Comparison of ENCODE assay signal across 9 mouse cellular contexts in genomic region chr9:35282006-35282850, GRCm38 (mm10). TPM values are rescaled to one million over a fixed set of nuclear protein-coding genes. Genes with fewer than 3 reads are reported as not detected.
DNase-seq lines count a peak whose midpoint lies in the region; ATAC-seq and TF ChIP-seq lines count a peak whose summit lies in the region.
"Had no signal": no experiment of that assay in that cellular context is flagged by ENCODE, and none has a peak within 500 bp of the region (broad histone marks: within the 10 kb centered on the region; RNA-seq: fewer than 3 reads in every experiment).

No protein-coding gene starts in this region.

- no peaks in the 10 kb centered on the region for H3K27me3 ChIP-seq in kidney, embryonic 16.5 days (ENCODE audit: insufficient read depth, low read length)
- no peaks in the 10 kb centered on the region for H3K27me3 ChIP-seq in kidney, postnatal 0 days (ENCODE audit: insufficient read depth, low read length)

- no peak for ATAC-seq in kidney, embryonic 16.5 days (ENCODE audit: low FRiP score, low TSS enrichment)
- 0 out of 2 replicates have a peak, but pooled peaks have one; percentile 55 for ATAC-seq in kidney, postnatal 0 days (replicated peaks; ENCODE audit: low FRiP score, low read depth)

- TF ChIP-seq CTCF in cortical plate, adult 2 months (IDR thresholded peaks at IDR 0.05; ENCODE audit: extremely low read depth, insufficient read depth, low read length): peak; percentile 27; the same call in 1 of the 2 replicates
- TF ChIP-seq CTCF in kidney, postnatal 0 days (IDR thresholded peaks at IDR 0.05; ENCODE audit: low read depth): peak; percentile 95

- peak; percentile 29 for DNase-seq in kidney, adult 11 months
- peak; percentile 63 for DNase-seq in T-cell, adult 2 months (ENCODE audit: low spot score)
- DNase-seq in gastrocnemius, postnatal 25 days: peak; percentile 19
- peak; percentile 90 for DNase-seq in kidney, postnatal 0 days (ENCODE audit: low spot score)
- peak; percentile 70 for DNase-seq in lung, postnatal 10 days
- peak; percentile 23 for DNase-seq in right cerebral cortex, postnatal 25 days

- TF ChIP-seq POLR2A in cortical plate, adult 2 months (IDR thresholded peaks at IDR 0.05; ENCODE audit: extremely low read depth, insufficient read depth, low read length): no peak

- H3K9me3 ChIP-seq in kidney, embryonic 16.5 days (ENCODE audit: low read length): no peaks in the 10 kb centered on the region
- no peaks in the 10 kb centered on the region for H3K9me3 ChIP-seq in kidney, postnatal 0 days (replicated peaks; ENCODE audit: low read length)

- 9% methylated on average over 5 of the region's 5 CpGs for WGBS in kidney, embryonic 16.5 days
- whole genome bisulfite sequencing in kidney, postnatal 0 days: 11% methylated on average over 5 of the region's 5 CpGs

- no peak overlapping the region for H3K27ac ChIP-seq in kidney, embryonic 16.5 days (ENCODE audit: low read length)
- no peak overlapping the region for H3K27ac ChIP-seq in cortical plate, adult 2 months (ENCODE audit: insufficient read depth, low read length)
- H3K27ac ChIP-seq in kidney, postnatal 0 days: no peak overlapping the region
- H3K27ac ChIP-seq: macrophage had no signal

- H3K4me2 ChIP-seq in kidney, embryonic 16.5 days (replicated peaks; ENCODE audit: low read depth, low read length): no peak overlapping the region
- no peak overlapping the region for H3K4me2 ChIP-seq in kidney, postnatal 0 days (ENCODE audit: low read length)

- H3K4me1 ChIP-seq in kidney, embryonic 16.5 days (ENCODE audit: insufficient read depth, low read length): peaks cover 5% of the 10 kb centered on the region
- H3K4me1 ChIP-seq in cortical plate, adult 2 months (ENCODE audit: control insufficient read depth, insufficient read depth, low read length): no peaks in the 10 kb centered on the region
- no peaks in the 10 kb centered on the region for H3K4me1 ChIP-seq in kidney, postnatal 0 days (replicated peaks; ENCODE audit: insufficient read depth, low read length)

- H3K9ac ChIP-seq in kidney, embryonic 16.5 days (replicated peaks; ENCODE audit: low read length): no peak overlapping the region
- no peak overlapping the region for H3K9ac ChIP-seq in kidney, postnatal 0 days (ENCODE audit: low read depth, low read length)

- no peak overlapping the region for H3K4me3 ChIP-seq in kidney, embryonic 16.5 days (ENCODE audit: low read length)
- no peak overlapping the region for H3K4me3 ChIP-seq in cortical plate, adult 2 months (ENCODE audit: insufficient read depth, low read length)
- H3K4me3 ChIP-seq in kidney, postnatal 0 days (replicated peaks; ENCODE audit: low read depth, low read length): no peak overlapping the region

- peaks cover 9% of the 10 kb centered on the region; the same call in 1 of the 2 replicates for H3K36me3 ChIP-seq in kidney, embryonic 16.5 days (ENCODE audit: insufficient read depth, low read length)
- peaks cover 8% of the 10 kb centered on the region for H3K36me3 ChIP-seq in kidney, postnatal 0 days (ENCODE audit: insufficient read depth, low read length)

RNA-seq across cellular contexts. Expression of gene Rpusd4, which starts 14.6 kb away (rescaled TPM):
- 33.5 and 33.7 TPM in 2 replicates for polyA plus RNA-seq in kidney, embryonic 16.5 days (2015; fragmentation: Nextera tagmentation; extraction: Ambion mirVana)
- polyA plus RNA-seq in cortical plate, adult 2 months (2012; rRNA removed): 8.8 and 9.5 TPM in 2 replicates
- total RNA-seq in gastrocnemius, postnatal 25 days (2021): 1 to 10 TPM; 6.0 to 6.4 TPM
- 26.5 and 29.6 TPM in 2 replicates for polyA plus RNA-seq in kidney, postnatal 0 days (2015; fragmentation: Nextera tagmentation; extraction: Ambion mirVana)

RNA-seq across cellular contexts. Expression of gene Fam118b, which starts 14.6 kb away (rescaled TPM):
- 36.3 and 39.8 TPM in 2 replicates for polyA plus RNA-seq in kidney, embryonic 16.5 days (2015; fragmentation: Nextera tagmentation; extraction: Ambion mirVana)
- 21.2 and 22.0 TPM in 2 replicates for polyA plus RNA-seq in cortical plate, adult 2 months (2012; rRNA removed)
- total RNA-seq in gastrocnemius, postnatal 25 days (2021): 10 to 100 TPM; 15.9 to 21.7 TPM
- polyA plus RNA-seq in kidney, postnatal 0 days (2015; fragmentation: Nextera tagmentation; extraction: Ambion mirVana): 32.2 and 34.2 TPM in 2 replicates

Comparison
In these comparisons a context has a peak if more than half of its experiments do, and no peak if none do; other contexts are left out.
1. DNase-seq: peak in every context shown above with its lines; median percentile 90 in kidney, postnatal 0 days; 70 in lung, postnatal 10 days; 63 in T-cell, adult 2 months; 29 in kidney, adult 11 months; 23 in right cerebral cortex, postnatal 25 days; 19 in gastrocnemius, postnatal 25 days.